In the genomic region with DNA sequence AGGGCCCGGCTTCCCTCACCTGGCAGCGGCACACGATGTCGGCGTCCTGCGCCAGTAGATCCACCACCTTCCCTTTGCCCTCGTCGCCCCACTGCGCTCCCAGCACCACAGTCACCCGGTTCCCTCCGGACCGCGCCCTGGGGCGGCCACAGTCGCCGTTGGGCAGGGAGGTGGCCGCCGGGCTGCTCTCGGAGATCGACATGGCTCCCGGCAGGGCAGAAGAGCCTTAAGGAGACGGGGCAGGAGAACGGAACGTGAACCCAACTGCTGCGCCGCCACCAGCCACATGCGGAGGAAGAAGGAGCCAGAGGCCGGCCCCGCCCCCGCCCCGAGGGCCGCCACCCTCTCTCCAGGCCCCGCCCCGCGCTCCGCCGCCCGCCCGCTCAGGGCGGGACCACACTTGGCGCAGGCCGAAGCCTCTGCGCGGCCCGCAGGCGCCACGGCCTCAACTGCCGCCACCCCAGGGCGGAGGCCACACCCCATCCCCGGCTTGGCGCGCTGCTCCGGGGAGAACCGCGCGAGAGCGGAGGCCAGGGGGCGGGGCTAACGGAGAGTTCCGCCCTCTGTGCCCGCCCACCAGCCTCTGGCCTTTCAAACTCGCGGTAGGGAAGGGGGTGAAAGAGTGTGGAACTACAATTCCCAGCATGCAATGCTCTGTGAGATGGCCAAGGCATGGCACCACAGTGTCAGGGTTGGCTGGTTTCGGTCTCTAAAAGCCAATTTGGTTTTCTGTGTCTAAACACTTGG, we compare ENCODE assay signal across 8 mouse cellular contexts. TPM values are rescaled to one million over a fixed set of nuclear protein-coding genes. Genes with fewer than 3 reads are reported as not detected.
DNase-seq lines count a peak whose midpoint lies in the region; ATAC-seq and TF ChIP-seq lines count a peak whose summit lies in the region.

Gene Adss, minus strand, starts transcription at position 319 of the 747 bp plus-strand sequence.

- H3K36me3 ChIP-seq in G1E (replicated peaks) = peaks cover 4% of the 10 kb centered on the region
- H3K36me3 ChIP-seq in forebrain, embryonic 16.5 days (ENCODE audit: control insufficient read depth, insufficient read depth) = no peaks in the 10 kb centered on the region
- no peaks in the 10 kb centered on the region for H3K36me3 ChIP-seq in lung, embryonic 14.5 days (ENCODE audit: insufficient read depth)
- no peaks in the 10 kb centered on the region for H3K36me3 ChIP-seq in thymus, adult 2 months (ENCODE audit: control insufficient read depth, insufficient read depth, low read length)

- no peaks in the 10 kb centered on the region for H3K9me3 ChIP-seq in G1E (replicated peaks)
- H3K9me3 ChIP-seq in forebrain, embryonic 16.5 days (ENCODE audit: control insufficient read depth, low read length) = no peaks in the 10 kb centered on the region
- no peaks in the 10 kb centered on the region for H3K9me3 ChIP-seq in lung, embryonic 14.5 days (ENCODE audit: low read depth, low read length)

- H3K27ac ChIP-seq in forebrain, embryonic 16.5 days (ENCODE audit: low read length) = peak within 1 kb of the TSS; percentile 84
- H3K27ac ChIP-seq in layer of hippocampus, adult 2 months = peak within 1 kb of the TSS; percentile 94
- peak within 1 kb of the TSS; percentile 97 for H3K27ac ChIP-seq in lung, embryonic 14.5 days (ENCODE audit: low read depth)
- H3K27ac ChIP-seq in olfactory bulb, adult 2 months (ENCODE audit: insufficient read depth, low read depth, low read length) = peak within 1 kb of the TSS; percentile 77
- peak within 1 kb of the TSS; percentile 80 for H3K27ac ChIP-seq in thymus, adult 2 months (ENCODE audit: control insufficient read depth, insufficient read depth, low read length)

- TF ChIP-seq POLR2A in olfactory bulb, adult 2 months (IDR thresholded peaks at IDR 0.05; ENCODE audit: insufficient read depth, low read depth, low read length) = peak; percentile 70
- TF ChIP-seq POLR2A in thymus, adult 2 months (IDR thresholded peaks at IDR 0.05; ENCODE audit: control insufficient read depth, extremely low read depth, insufficient read depth, low read length, poor library complexity) = peak; percentile 87

- peak; percentile 93 for DNase-seq in G1E (ENCODE audit: low spot score)
- peak; percentile 99 to 100 for DNase-seq in cerebellum, adult 18-20 months
- DNase-seq in heart, postnatal 36 days = peak; percentile 98 to 99
- peak; percentile 98 for DNase-seq in layer of hippocampus, adult 2 months (ENCODE audit: low spot score in 2 of 2)
- DNase-seq in lung, embryonic 14.5 days = peak; percentile 99
- peak; percentile 99 for DNase-seq in thymus, adult 2 months

- intact Hi-C loops in heart, postnatal 36 days (cut with DNase I) = loop anchor here (10.0 kb wide), 2 partner anchors 172 to 982 kb away; partner anchors contain the start of genes Cep170 and Sdccag8

- 1% methylated on average over 49 of the region's 64 CpGs for WGBS in forebrain, embryonic 16.5 days
- WGBS in lung, embryonic 14.5 days = under 1% methylated on average over 57 of the region's 64 CpGs
- WGBS in olfactory bulb, adult 2 months = under 1% methylated on average over 63 of the region's 64 CpGs
- WGBS in thymus, adult 2 months = under 1% methylated on average over 64 of the region's 64 CpGs

- H3K27me3 ChIP-seq in G1E (ENCODE audit: insufficient read depth, low read length) = no peaks in the 10 kb centered on the region
- no peaks in the 10 kb centered on the region for H3K27me3 ChIP-seq in forebrain, embryonic 16.5 days (replicated peaks; ENCODE audit: control insufficient read depth, insufficient read depth, low read length)
- H3K27me3 ChIP-seq in lung, embryonic 14.5 days (ENCODE audit: insufficient read depth, low read length) = no peaks in the 10 kb centered on the region
- no peaks in the 10 kb centered on the region for H3K27me3 ChIP-seq in thymus, adult 2 months (ENCODE audit: control insufficient read depth, insufficient read depth, low read length)

- peak within 1 kb of the TSS; percentile 73 for H3K4me2 ChIP-seq in forebrain, embryonic 16.5 days (ENCODE audit: low read length)
- H3K4me2 ChIP-seq in lung, embryonic 14.5 days = peak within 1 kb of the TSS; percentile 81

- peaks cover 38% of the 10 kb centered on the region for H3K4me1 ChIP-seq in G1E (ENCODE audit: insufficient read depth, low read depth, low read length)
- peaks cover 11% of the 10 kb centered on the region for H3K4me1 ChIP-seq in forebrain, embryonic 16.5 days (replicated peaks; ENCODE audit: control insufficient read depth, insufficient read depth, low read length)
- 0 out of 2 replicates have a peak, but pooled peaks cover 5% of the 10 kb centered on the region for H3K4me1 ChIP-seq in lung, embryonic 14.5 days (ENCODE audit: insufficient read depth)
- peaks cover 3% of the 10 kb centered on the region; the same call in 1 of the 2 replicates for H3K4me1 ChIP-seq in olfactory bulb, adult 2 months (ENCODE audit: control insufficient read depth, insufficient read depth, low read length)
- H3K4me1 ChIP-seq in thymus, adult 2 months (replicated peaks; ENCODE audit: control insufficient read depth, insufficient read depth, low read length) = peaks cover 4% of the 10 kb centered on the region

- TF ChIP-seq CTCF in G1E (IDR thresholded peaks at IDR 0.05; ENCODE audit: low read depth, low read length) = no peak
- TF ChIP-seq CTCF in layer of hippocampus, adult 2 months (conservative IDR thresholded peaks at IDR 0.05) = no peak
- TF ChIP-seq CTCF in lung, embryonic 14.5 days (IDR thresholded peaks at IDR 0.05; ENCODE audit: low read depth) = no peak
- no peak for TF ChIP-seq CTCF in olfactory bulb, adult 2 months (IDR thresholded peaks at IDR 0.05; ENCODE audit: insufficient read depth, low read depth, low read length)
- peak; percentile 69; the same call in 1 of the 2 replicates for TF ChIP-seq CTCF in thymus, adult 2 months (IDR thresholded peaks at IDR 0.05; ENCODE audit: borderline replicate concordance, control insufficient read depth, extremely low read depth, insufficient read depth, low read length, poor library complexity)

- H3K9ac ChIP-seq in forebrain, embryonic 16.5 days (replicated peaks; ENCODE audit: low read depth, low read length) = peak within 1 kb of the TSS; percentile 76
- H3K9ac ChIP-seq in lung, embryonic 14.5 days = peak within 1 kb of the TSS; percentile 90

- H3K4me3 ChIP-seq in G1E (ENCODE audit: low read depth, low read length) = peak within 1 kb of the TSS; percentile 99
- H3K4me3 ChIP-seq in forebrain, embryonic 16.5 days (replicated peaks; ENCODE audit: low read length) = peak within 1 kb of the TSS; percentile 74
- H3K4me3 ChIP-seq in layer of hippocampus, adult 2 months = peak within 1 kb of the TSS; percentile 71
- peak within 1 kb of the TSS; percentile 88 for H3K4me3 ChIP-seq in lung, embryonic 14.5 days (ENCODE audit: low read depth, low read length)
- H3K4me3 ChIP-seq in olfactory bulb, adult 2 months (ENCODE audit: insufficient read depth, low read depth, low read length) = peak within 1 kb of the TSS; percentile 86
- peak within 1 kb of the TSS; percentile 96 for H3K4me3 ChIP-seq in thymus, adult 2 months (ENCODE audit: control insufficient read depth, insufficient read depth, low read length)

- peak; percentile 86 for ATAC-seq in G1E (ENCODE audit: extremely low read depth, insufficient number of reproducible peaks, low FRiP score, poor library complexity, severe bottlenecking)
- ATAC-seq in forebrain, embryonic 16.5 days = peak; percentile 98
- peak; percentile 99 for ATAC-seq in lung, embryonic 14.5 days (ENCODE audit: insufficient read depth)

RNA-seq across cellular contexts. Expression of gene Adss, which starts in this region (rescaled TPM):
- total RNA-seq in G1E (2014; fragmentation: Nextera tagmentation) (115 and 138 TPM in 2 replicates), G1E (2017) (98.0 and 109 TPM in 2 replicates)
- 29.7 and 33.9 TPM in 2 replicates for polyA plus RNA-seq in G1E (2012)
- polyA plus RNA-seq in forebrain, embryonic 16.5 days (2015; fragmentation: Nextera tagmentation; extraction: Ambion mirVana) = 54.0 and 57.0 TPM in 2 replicates
- total RNA-seq in heart, postnatal 36 days (2021) = 1 to 10 TPM; 8.2 to 8.7 TPM
- total RNA-seq in layer of hippocampus, adult 2 months (2021) = 10 to 100 TPM; 71.1 to 71.4 TPM
- polyA plus RNA-seq in lung, embryonic 14.5 days (2014; fragmentation: Nextera tagmentation; extraction: Ambion mirVana) = 63.1 and 64.2 TPM in 2 replicates
- polyA plus RNA-seq in olfactory bulb, adult 2 months (2012; ENCODE audit: insufficient read depth, insufficient read length, low replicate concordance, missing spikeins) = not detected in 2 replicates
- 26.1 and 26.8 TPM in 2 replicates for polyA plus RNA-seq in thymus, adult 2 months (2012; rRNA removed)

Comparison
In these comparisons a context has a peak if more than half of its experiments do, and no peak if none do; other contexts are left out.
1. Peak in every context shown above with its lines: DNase-seq, ATAC-seq, H3K4me3 ChIP-seq and H3K27ac ChIP-seq.
2. RNA of gene Adss (total RNA-seq): 98.0 to 138 TPM in G1E and 71.1 to 71.4 TPM in layer of hippocampus, adult 2 months; 8.2 to 8.7 TPM in heart, postnatal 36 days; every median in the first group is over 4 times any median in the second.